Mouse (Mus musculus) CH12.LX (cell line): ENCODE measurements around the gene Vps37b. TPM values are rescaled to one million over a fixed set of nuclear protein-coding genes. Genes with fewer than 3 reads are reported as not detected.

ENCODE experiments used
- DNase-seq: peaks from one replicate; pipeline ENCODE4 v3.0.0-alpha.2; 2013; ENCODE audit errors: extremely low read depth
- H3K27ac ChIP-seq: 2 replicates; pipeline ENCODE4 v1.5.1; 2012; ENCODE audit warnings: low read depth, mild to moderate bottlenecking, control low read depth, moderate library complexity; ENCODE audit not compliant: insufficient read depth
- H3K27me3 ChIP-seq: replicated peaks from 2 replicates; pipeline ENCODE3; 2012; ENCODE audit warnings: inconsistent platforms
- H3K36me3 ChIP-seq, 2 experiments: replicated peaks in 1 of 2; 2 replicates each; pipeline versions ENCODE3 to v1.6.1; 2012; ENCODE audit warnings: inconsistent platforms in 1 of 2, low read length in 1 of 2, mild to moderate bottlenecking in 1 of 2, mixed read lengths in 1 of 2, moderate library complexity in 1 of 2; ENCODE audit not compliant: control insufficient read depth in 1 of 2, insufficient read depth in 1 of 2
- H3K4me1 ChIP-seq, 2 experiments: 2 replicates each; pipeline ENCODE4 v1.6.1; 2012; ENCODE audit warnings: inconsistent platforms in 1 of 2, moderate library complexity in 1 of 2; ENCODE audit not compliant: insufficient read depth in 2 of 2, control insufficient read depth in 1 of 2
- H3K4me2 ChIP-seq: 2 replicates; pipeline ENCODE4 v1.6.1; 2012; ENCODE audit warnings: low read depth, mild to moderate bottlenecking, control low read depth; ENCODE audit not compliant: poor library complexity, insufficient read depth, severe bottlenecking
- H3K4me3 ChIP-seq, 3 experiments: fragments of 150-350 bp in 1 of 3; sonication (generic) in 1 of 3; replicated peaks in 1 of 3; 2 replicates each; pipeline versions ENCODE3 to v1.5.1; 2011 to 2012; ENCODE audit warnings: low read depth in 2 of 3, low read length in 2 of 3, mild to moderate bottlenecking in 2 of 3, moderate library complexity in 2 of 3, control low read depth in 1 of 3, improper control_type of control experiment in 1 of 3, inconsistent platforms in 1 of 3, mixed read lengths in 1 of 3; ENCODE audit not compliant: poor library complexity in 1 of 3
- H3K79me2 ChIP-seq: replicated peaks from 2 replicates; pipeline ENCODE4 v1.6.1; 2012; ENCODE audit warnings: mild to moderate bottlenecking, moderate library complexity; ENCODE audit not compliant: control insufficient read depth, poor library complexity, insufficient read depth, severe bottlenecking; ENCODE audit errors: extremely low read depth
- H3K9ac ChIP-seq: 2 replicates; pipeline ENCODE4 v1.6.1; 2012; ENCODE audit warnings: low read depth, mild to moderate bottlenecking, control low read depth, moderate library complexity; ENCODE audit not compliant: insufficient read depth
- H3K9me3 ChIP-seq: replicated peaks from 2 replicates; pipeline ENCODE3; 2012; ENCODE audit warnings: low read length, inconsistent platforms, mixed read lengths
- BHLHE40 ChIP-seq: IDR thresholded peaks from 2 replicates; pipeline ENCODE4 v1.6.1; 2011; ENCODE audit warnings: mild to moderate bottlenecking, low read depth, low read length, improper control_type of control experiment
- CHD1 ChIP-seq: IDR thresholded peaks from 2 replicates; pipeline ENCODE4 v1.6.1; 2012; ENCODE audit warnings: low read depth, low read length, improper control_type of control experiment, inconsistent platforms
- CHD2 ChIP-seq: IDR thresholded peaks from 2 replicates; pipeline ENCODE4 v1.6.1; 2011; ENCODE audit warnings: low read length, improper control_type of control experiment
- CTCF ChIP-seq, 2 experiments: IDR thresholded peaks in 1 of 2; conservative IDR thresholded peaks in 1 of 2; 2 replicates each; pipeline ENCODE4 v1.5.1; 2011 to 2012; ENCODE audit warnings: low read depth in 2 of 2, low read length in 2 of 2, improper control_type of control experiment in 1 of 2, inconsistent platforms in 1 of 2, mild to moderate bottlenecking in 1 of 2, moderate library complexity in 1 of 2
- E2F4 ChIP-seq: IDR thresholded peaks from 2 replicates; pipeline ENCODE4 v1.6.1; 2011; ENCODE audit warnings: low read depth, low read length, improper control_type of control experiment; ENCODE audit not compliant: insufficient replicate concordance
- ELF1 ChIP-seq: IDR thresholded peaks from 2 replicates; pipeline ENCODE4 v1.6.1; 2014; ENCODE audit warnings: low read depth, mild to moderate bottlenecking, inconsistent platforms, low read length, improper control_type of control experiment
- EP300 ChIP-seq: IDR thresholded peaks from 2 replicates; pipeline ENCODE4 v1.6.1; 2011; ENCODE audit warnings: low read length, improper control_type of control experiment
- ETS1 ChIP-seq: conservative IDR thresholded peaks from 2 replicates; pipeline ENCODE4 v1.6.1; 2012; ENCODE audit warnings: low read depth, mild to moderate bottlenecking, inconsistent platforms, low read length, improper control_type of control experiment, moderate library complexity
- GABPA ChIP-seq: IDR thresholded peaks from 2 replicates; pipeline ENCODE4 v1.6.1; 2012; ENCODE audit warnings: low read depth, low read length, improper control_type of control experiment, inconsistent platforms; ENCODE audit not compliant: insufficient replicate concordance
- HCFC1 ChIP-seq: IDR thresholded peaks from 2 replicates; pipeline ENCODE4 v1.6.1; 2012; ENCODE audit warnings: low read depth, mild to moderate bottlenecking, inconsistent platforms, low read length, improper control_type of control experiment
- IRF4 ChIP-seq: IDR thresholded peaks from 2 replicates; pipeline ENCODE4 v1.6.1; 2014; ENCODE audit warnings: low read depth, mild to moderate bottlenecking, inconsistent platforms, low read length, improper control_type of control experiment
- JUN ChIP-seq: IDR thresholded peaks from 2 replicates; pipeline ENCODE4 v1.6.1; 2011; ENCODE audit warnings: low read depth, mild to moderate bottlenecking, low read length, improper control_type of control experiment, moderate library complexity; ENCODE audit not compliant: insufficient read depth
- JUND ChIP-seq: conservative IDR thresholded peaks from 2 replicates; pipeline ENCODE4 v1.6.1; 2011; ENCODE audit warnings: low read depth, low read length, improper control_type of control experiment
- KAT2A ChIP-seq: IDR thresholded peaks from 2 replicates; pipeline ENCODE4 v1.6.1; 2012; ENCODE audit warnings: low read length, improper control_type of control experiment, inconsistent platforms; ENCODE audit not compliant: insufficient replicate concordance
- MAFK ChIP-seq: IDR thresholded peaks from 2 replicates; pipeline ENCODE4 v1.6.1; 2011; ENCODE audit warnings: low read length, improper control_type of control experiment; ENCODE audit not compliant: insufficient replicate concordance
- MAX ChIP-seq: IDR thresholded peaks from 2 replicates; pipeline ENCODE4 v1.6.1; 2011; ENCODE audit warnings: low read length, improper control_type of control experiment
- MAZ ChIP-seq: IDR thresholded peaks from 2 replicates; pipeline ENCODE4 v1.6.1; 2012; ENCODE audit warnings: low read depth, mild to moderate bottlenecking, inconsistent platforms, low read length, improper control_type of control experiment, moderate library complexity
- MEF2A ChIP-seq: IDR thresholded peaks from 2 replicates; pipeline ENCODE4 v1.6.1; 2014; ENCODE audit warnings: low read depth, mild to moderate bottlenecking, inconsistent platforms, low read length, improper control_type of control experiment, borderline replicate concordance
- MXI1 ChIP-seq: IDR thresholded peaks from 2 replicates; pipeline ENCODE4 v1.6.1; 2011; ENCODE audit warnings: mild to moderate bottlenecking, low read depth, low read length, improper control_type of control experiment
- MYC ChIP-seq: IDR thresholded peaks from 2 replicates; pipeline ENCODE4 v1.6.1; 2011; ENCODE audit warnings: low read depth, mild to moderate bottlenecking, improper control_type of control experiment, low read length
- NELFE ChIP-seq: IDR thresholded peaks from 2 replicates; pipeline ENCODE4 v1.6.1; 2011; ENCODE audit warnings: low read depth, low read length, improper control_type of control experiment
- NRF1 ChIP-seq: IDR thresholded peaks from 2 replicates; pipeline ENCODE4 v1.6.1; 2014; ENCODE audit warnings: low read depth, mild to moderate bottlenecking, inconsistent platforms, low read length, improper control_type of control experiment, moderate library complexity
- PAX5 ChIP-seq: IDR thresholded peaks from 2 replicates; pipeline ENCODE4 v1.6.1; 2012; ENCODE audit warnings: low read length, inconsistent platforms, mixed read lengths
- POLR2A ChIP-seq: IDR thresholded peaks from 2 replicates; pipeline ENCODE4 v1.6.1; 2011; ENCODE audit warnings: low read depth, mild to moderate bottlenecking, improper control_type of control experiment, low read length
- POLR2AphosphoS2 ChIP-seq: IDR thresholded peaks from 2 replicates; pipeline ENCODE4 v1.6.1; 2011; ENCODE audit warnings: low read depth, low read length, improper control_type of control experiment
- RAD21 ChIP-seq: IDR thresholded peaks from 2 replicates; pipeline ENCODE4 v1.6.1; 2011; ENCODE audit warnings: low read depth, mild to moderate bottlenecking, low read length, improper control_type of control experiment, moderate library complexity
- RCOR1 ChIP-seq: conservative IDR thresholded peaks from 2 replicates; pipeline ENCODE4 v1.6.1; 2012; ENCODE audit warnings: low read depth, mild to moderate bottlenecking, inconsistent platforms, low read length, improper control_type of control experiment
- SIN3A ChIP-seq: IDR thresholded peaks from 2 replicates; pipeline ENCODE4 v1.6.1; 2012; ENCODE audit warnings: low read length, improper control_type of control experiment, inconsistent platforms
- SMC3 ChIP-seq: IDR thresholded peaks from 2 replicates; pipeline ENCODE4 v1.6.1; 2011; ENCODE audit warnings: low read depth, low read length, improper control_type of control experiment
- TBP ChIP-seq: conservative IDR thresholded peaks from 2 replicates; pipeline ENCODE4 v1.6.1; 2011; ENCODE audit warnings: low read depth, low read length, improper control_type of control experiment
- TCF12 ChIP-seq: IDR thresholded peaks from 2 replicates; pipeline ENCODE4 v1.6.1; 2014; ENCODE audit warnings: low read depth, mild to moderate bottlenecking, inconsistent platforms, low read length, improper control_type of control experiment
- UBTF ChIP-seq: IDR thresholded peaks from 2 replicates; pipeline ENCODE4 v1.6.1; 2012; ENCODE audit warnings: low read depth, mild to moderate bottlenecking, inconsistent platforms, low read length, improper control_type of control experiment, moderate library complexity
- USF1 ChIP-seq: IDR thresholded peaks from 2 replicates; pipeline ENCODE4 v1.6.1; 2014; ENCODE audit warnings: low read depth, mild to moderate bottlenecking, inconsistent platforms, low read length, improper control_type of control experiment
- USF2 ChIP-seq: conservative IDR thresholded peaks from 2 replicates; pipeline ENCODE4 v1.6.1; 2011; ENCODE audit warnings: low read depth, low read length, improper control_type of control experiment
- ZC3H11A ChIP-seq: IDR thresholded peaks from 2 replicates; pipeline ENCODE4 v1.6.1; 2012; ENCODE audit warnings: low read depth, mild to moderate bottlenecking, inconsistent platforms, low read length, improper control_type of control experiment
- ZKSCAN1 ChIP-seq: IDR thresholded peaks from 2 replicates; pipeline ENCODE4 v1.6.1; 2012; ENCODE audit warnings: low read depth, inconsistent platforms, low read length, improper control_type of control experiment, borderline replicate concordance
- ZMIZ1 ChIP-seq: IDR thresholded peaks from 2 replicates; pipeline ENCODE4 v1.6.1; 2012; ENCODE audit warnings: low read depth, mild to moderate bottlenecking, inconsistent platforms, low read length, improper control_type of control experiment
- ZNF384 ChIP-seq: IDR thresholded peaks from 2 replicates; pipeline ENCODE4 v1.6.1; 2012; ENCODE audit warnings: low read depth, low read length, improper control_type of control experiment, inconsistent platforms
- dilution Hi-C: fragments of 300-500 bp; cut with MboI; formaldehyde crosslinking; loops from 2 replicates; pipeline ENCODE4 v1.14.3; 2020; ENCODE audit warnings: low sequenced_read_pairs; ENCODE audit not compliant: extremely low pct_unique_long_range_greater_than_20kb, extremely low pct_ligation_motif_present
- in situ Hi-C: fragments of 300-500 bp; cut with MboI; formaldehyde crosslinking; loops from 3 replicates; pipeline ENCODE4 v1.14.3; 2019; ENCODE audit warnings: low sequenced_read_pairs, low pct_ligation_motif_present, low pct_unique_long_range_greater_than_20kb, mixed read lengths
- polyA plus RNA-seq: library from polyadenylated mRNA; unstranded; fragments of >175 nt; gene quantifications from 2 replicates; pipeline ENCODE4 v1.2.1, GENCODE M21; 2012; ENCODE audit warnings: low read depth; ENCODE audit not compliant: insufficient read length
- total RNA-seq, 2 experiments: library from RNA; depleted of rRNA; stranded (reverse); fragments of 300-350 nt in 1 of 2; fragments of >200 nt in 1 of 2; gene quantifications; 2 replicates each; pipeline ENCODE4 v1.2.3; 2012 to 2014

Gene Vps37b
- 8.3 and 8.7 TPM in 2 replicates for total RNA-seq (2012; rRNA removed)
- 10.2 and 10.6 TPM in 2 replicates for total RNA-seq (2014; rRNA removed)
- 23.5 and 24.7 TPM in 2 replicates for polyA plus RNA-seq

- in situ Hi-C loops (no loop called here), dilution Hi-C loops (no loop called here)
- Histone ChIP-seq H3K27ac (no peak within 1 kb of the TSS), H3K79me2 (peaks cover 23% of the 10 kb centered on the region), H3K9ac (peak within 1 kb of the TSS; percentile 89), H3K4me2 (peak within 1 kb of the TSS; percentile 85), H3K36me3 (peaks cover 0 to 26% of the 10 kb centered on the region in 2 experiments), H3K9me3 (no peaks in the 10 kb centered on the region), H3K4me3 (peak within 1 kb of the TSS; percentile 76 to 89 (median 78)), H3K4me1 (peaks cover 15 to 63% of the 10 kb centered on the region in 2 experiments), H3K27me3 (peaks cover 2% of the 10 kb centered on the region)
- TF ChIP-seq MAX (peak; percentile 66; the same call in 1 of the 2 replicates), ELF1 (peak; percentile 88), ETS1 (peak; percentile 65), CHD1 (no peak), NELFE (peak; percentile 61; the same call in 1 of the 2 replicates), HCFC1 (peak; percentile 45), CTCF (conservative IDR thresholded peaks at IDR 0.05 in 1 of 2, IDR thresholded peaks at IDR 0.05 in 1 of 2; ENCODE audit: low read depth in 2 of 2, low read length in 2 of 2) (no peak), E2F4 (no peak; the same call in 1 of the 2 replicates), ZKSCAN1 (no peak), KAT2A (no peak), POLR2AphosphoS2 (no peak), GABPA (peak; percentile 99), JUN (peak; percentile 58), TBP (no peak), ZNF384 (peak; percentile 84), RCOR1 (no peak), BHLHE40 (peak; percentile 94), MAFK (no peak), TCF12 (peak; percentile 64; the same call in 1 of the 2 replicates), RAD21 (no peak), MXI1 (no peak; the same call in 1 of the 2 replicates), IRF4 (peak; percentile 60), CHD2 (no peak), USF1 (peak; percentile 90), ZC3H11A (no peak), MYC (no peak), USF2 (peak; percentile 72), MAZ (peak; percentile 80), NRF1 (0 out of 2 replicates have a peak, but pooled peaks have one; percentile 20), MEF2A (peak; percentile 40; the same call in 1 of the 2 replicates), ZMIZ1 (no peak), JUND (no peak), PAX5 (no peak), EP300 (no peak), UBTF (no peak), SIN3A (peak; percentile 41; the same call in 1 of the 2 replicates), SMC3 (peak; percentile 3; the same call in 1 of the 2 replicates), POLR2A (peak; percentile 77; the same call in 1 of the 2 replicates)
- peak; percentile 84 for DNase-seq
Observed at GRCm38 (mm10) chr5:124032001-124032508, at the start of gene Vps37b. Gene Vps37b, minus strand, starts transcription at chr5:124032270.
